Mouse (Mus musculus) brain, embryonic 14.5 days (tissue): ENCODE measurements at regions not wholly inside any gene's neighbourhood (a gene's known extent, or its start where the extent isn't known, plus 50 kb on each side); places are given as distances from the start of the nearest gene placed in this dataset.

ENCODE experiments used
- DNase-seq: peaks from one replicate; pipeline ENCODE4 v3.0.0-alpha.2; 2011; ENCODE audit warnings: low read depth
- CTCF ChIP-seq: fragments of 200-500 bp; IDR thresholded peaks from 2 replicates; pipeline ENCODE4 v1.5.1; 2012; ENCODE audit warnings: inconsistent platforms, mild to moderate bottlenecking, moderate library complexity, borderline replicate concordance; ENCODE audit not compliant: insufficient read depth, insufficient read length; ENCODE audit errors: extremely low read depth
- POLR2A ChIP-seq: fragments of 200-500 bp; IDR thresholded peaks from 2 replicates; pipeline ENCODE4 v1.6.1; 2012; ENCODE audit warnings: mild to moderate bottlenecking, inconsistent platforms, borderline replicate concordance; ENCODE audit not compliant: poor library complexity, insufficient read depth, insufficient read length, severe bottlenecking; ENCODE audit errors: extremely low read depth

- TF ChIP-seq CTCF (no peak), POLR2A (no peak)
- no peak for DNase-seq
Observed at GRCm38 (mm10) chr16:58331087-58331486, 77.2 kb upstream of the Dcbld2 start.

GRCm38 (mm10) chr16:58343921-58344320 lies 64.3 kb upstream of the Dcbld2 start:
- no peak for DNase-seq
- no peak for TF ChIP-seq POLR2A
- no peak for TF ChIP-seq CTCF

- peak; percentile 12 for DNase-seq
- TF ChIP-seq CTCF (no peak), POLR2A (no peak)
Observed at GRCm38 (mm10) chr16:58349354-58349753, 58.9 kb upstream of the Dcbld2 start.

GRCm38 (mm10) chr16:58349802-58350201 lies 58.4 kb upstream of the Dcbld2 start:
- peak; percentile 18 for DNase-seq
- TF ChIP-seq POLR2A (no peak), CTCF (no peak)

GRCm38 (mm10) chr16:58352156-58352555 lies 56.1 kb upstream of the Dcbld2 start:
- no peak for TF ChIP-seq POLR2A
- TF ChIP-seq CTCF = no peak
- no peak for DNase-seq

- DNase-seq = peak; percentile 48
- TF ChIP-seq CTCF (no peak), POLR2A (no peak)
Observed at GRCm38 (mm10) chr16:58354551-58354950, 53.7 kb upstream of the Dcbld2 start.
